Mouse (Mus musculus) cerebellum, postnatal 36 days (tissue): ENCODE data around the gene Abcc6.

ENCODE experiments used
- DNase-seq, 2 experiments: peaks; one replicate each; pipeline ENCODE4 v3.0.0; 2021 to 2022; ENCODE audit warnings: mixed read lengths in 2 of 2

The Abcc6 gene

GRCm38 (mm10) chr7:45928626-45929295, 101.3 kb downstream of the Abcc6 start:
- no peak for DNase-seq

- no peak for DNase-seq
Observed at GRCm38 (mm10) chr7:45924429-45924816, 105.7 kb downstream of the Abcc6 start.

GRCm38 (mm10) chr7:45923762-45924428, 106.2 kb downstream of the Abcc6 start, which contains the start of gene Ccdc114:
Gene Ccdc114, plus strand, starts transcription at chr7:45924072.
- DNase-seq = peak; percentile 20 to 30

GRCm38 (mm10) chr7:45922928-45923761, 107.0 kb downstream of the Abcc6 start:
- DNase-seq = peak; percentile 81 to 82

- DNase-seq = no peak
Observed at GRCm38 (mm10) chr7:45921950-45922600, 108.0 kb downstream of the Abcc6 start.

- DNase-seq = no peak
Observed at GRCm38 (mm10) chr7:45921242-45921621, 108.9 kb downstream of the Abcc6 start, which contains the start of gene Emp3. Gene Emp3, minus strand, starts transcription at chr7:45921404.

- DNase-seq = no peak
Observed at GRCm38 (mm10) chr7:45920583-45921241, 109.4 kb downstream of the Abcc6 start.

GRCm38 (mm10) chr7:45919761-45920160, 110.3 kb downstream of the Abcc6 start:
- DNase-seq = no peak

GRCm38 (mm10) chr7:45919083-45919671, 110.9 kb downstream of the Abcc6 start:
- DNase-seq = no peak

- no peak for DNase-seq
Observed at GRCm38 (mm10) chr7:45917926-45918325, 112.2 kb downstream of the Abcc6 start.
